Mouse (Mus musculus) stomach, embryonic 16.5 days (tissue): Measurements from ENCODE around the gene Rnf220. TPM values are rescaled to one million over a fixed set of nuclear protein-coding genes. Genes with fewer than 3 reads are reported as not detected.

Experiments
- ATAC-seq: fragments of 200-750 bp; cut with Nextera tagmentation; 2 replicates; pipeline ENCODE4 v1.8.0; 2017; ENCODE audit warnings: moderate number of reproducible peaks, moderate TSS enrichment; ENCODE audit not compliant: insufficient read depth, low FRiP score
- H3K27ac ChIP-seq: fragments of 300-500 bp; sonication (generic); 2 replicates; pipeline ENCODE4 v1.5.1; 2014; ENCODE audit warnings: low read length
- H3K27me3 ChIP-seq: fragments of 300-500 bp; sonication (generic); 2 replicates; pipeline ENCODE4 v1.6.1; 2014; ENCODE audit warnings: low read length, control low read depth, mixed read lengths; ENCODE audit not compliant: control insufficient read depth, insufficient read depth
- H3K36me3 ChIP-seq: fragments of 300-500 bp; sonication (generic); 2 replicates; pipeline ENCODE4 v1.6.1; 2014; ENCODE audit warnings: low read length; ENCODE audit not compliant: control insufficient read depth, insufficient read depth
- H3K4me1 ChIP-seq: fragments of 300-500 bp; sonication (generic); 2 replicates; pipeline ENCODE4 v1.6.1; 2014; ENCODE audit warnings: low read length, control low read depth, mixed read lengths; ENCODE audit not compliant: control insufficient read depth, insufficient read depth
- H3K4me2 ChIP-seq: fragments of 300-500 bp; sonication (generic); 2 replicates; pipeline ENCODE4 v1.6.1; 2014; ENCODE audit warnings: low read depth, low read length, mixed read lengths
- H3K4me3 ChIP-seq: fragments of 300-500 bp; sonication (generic); replicated peaks from 2 replicates; pipeline ENCODE4 v1.5.1; 2014; ENCODE audit warnings: mild to moderate bottlenecking, low read length
- H3K9ac ChIP-seq: fragments of 300-500 bp; sonication (generic); 2 replicates; pipeline ENCODE4 v1.6.1; 2014; ENCODE audit warnings: low read length
- H3K9me3 ChIP-seq: fragments of 300-500 bp; sonication (generic); replicated peaks from 2 replicates; pipeline ENCODE4 v1.6.1; 2016; ENCODE audit warnings: low read length, control low read depth; ENCODE audit not compliant: control insufficient read depth
- WGBS: fragments of 180-500 bp; shearing (Covaris S2); extraction: QIAGEN DNeasy Blood & Tissue Kit; methylation state at CpG from one replicate; pipeline ENCODE4 v1.1.7; 2014; 5-methylcytosine and 5-hydroxymethylcytosine counted together
- polyA plus RNA-seq: library from polyadenylated mRNA; unstranded; fragments of >200 nt; fragmentation: Nextera tagmentation; extraction: Ambion mirVana; gene quantifications from 2 replicates; pipeline ENCODE4 v1.2.1, GENCODE M21; 2015

The Rnf220 gene
- polyA plus RNA-seq, 1 experiment from 2014 or later: 46.5 TPM

GRCm38 (mm10) chr4:117235822-117236221, 261.0 kb downstream of the Rnf220 start:
- Histone ChIP-seq H3K9ac (no peak overlapping the region), H3K4me1 (peaks cover 4% of the 10 kb centered on the region; the same call in 1 of the 2 replicates), H3K9me3 (no peaks in the 10 kb centered on the region), H3K4me3 (no peak overlapping the region), H3K4me2 (no peak overlapping the region), H3K27ac (no peak overlapping the region), H3K36me3 (no peaks in the 10 kb centered on the region), H3K27me3 (no peaks in the 10 kb centered on the region)
- WGBS: 36% methylated on average over 4 of the region's 4 CpGs
- ATAC-seq: no peak

- ATAC-seq: no peak
- WGBS: 63% methylated on average over 7 of the region's 7 CpGs
Observed at GRCm38 (mm10) chr4:117234166-117234741, 262.6 kb downstream of the Rnf220 start.

GRCm38 (mm10) chr4:117231208-117231607, 265.6 kb downstream of the Rnf220 start:
- no peak overlapping the region for H3K27ac ChIP-seq
- ATAC-seq: no peak
- H3K9me3 ChIP-seq: no peaks in the 10 kb centered on the region
- no peaks in the 10 kb centered on the region for H3K36me3 ChIP-seq
- no peak overlapping the region for H3K4me2 ChIP-seq
- H3K9ac ChIP-seq: no peak overlapping the region
- H3K27me3 ChIP-seq: no peaks in the 10 kb centered on the region
- 79% methylated on average over 2 of the region's 2 CpGs for WGBS
- H3K4me1 ChIP-seq: no peaks in the 10 kb centered on the region
- H3K4me3 ChIP-seq: no peak overlapping the region

More at GRCm38 (mm10) chr4:117234166-117234741, 262.6 kb downstream of the Rnf220 start:
- H3K9ac ChIP-seq: no peak overlapping the region
- H3K4me2 ChIP-seq: no peak overlapping the region
- no peak overlapping the region for H3K4me3 ChIP-seq
- 0 out of 2 replicates have a peak, but pooled peaks cover under 1% of the 10 kb centered on the region for H3K4me1 ChIP-seq
- H3K27me3 ChIP-seq: no peaks in the 10 kb centered on the region
- H3K9me3 ChIP-seq: no peaks in the 10 kb centered on the region
- H3K27ac ChIP-seq: no peak overlapping the region
- H3K36me3 ChIP-seq: no peaks in the 10 kb centered on the region

GRCm38 (mm10) chr4:117230331-117230730, 266.5 kb downstream of the Rnf220 start:
- whole genome bisulfite sequencing: 55% methylated on average over 10 of the region's 10 CpGs
- H3K4me2 ChIP-seq: no peak overlapping the region
- no peaks in the 10 kb centered on the region for H3K36me3 ChIP-seq

GRCm38 (mm10) chr4:117229590-117229989, 267.3 kb downstream of the Rnf220 start:
- Histone ChIP-seq H3K4me2 (no peak overlapping the region), H3K36me3 (no peaks in the 10 kb centered on the region), H3K4me3 (no peak overlapping the region), H3K4me1 (no peaks in the 10 kb centered on the region), H3K9me3 (no peaks in the 10 kb centered on the region), H3K9ac (no peak overlapping the region), H3K27me3 (no peaks in the 10 kb centered on the region), H3K27ac (no peak overlapping the region)
- no peak for ATAC-seq
- WGBS: 46% methylated on average over 15 of the region's 15 CpGs

More at GRCm38 (mm10) chr4:117230331-117230730, 266.5 kb downstream of the Rnf220 start:
- Histone ChIP-seq H3K9ac (no peak overlapping the region), H3K27me3 (no peaks in the 10 kb centered on the region), H3K27ac (no peak overlapping the region), H3K4me1 (no peaks in the 10 kb centered on the region), H3K9me3 (no peaks in the 10 kb centered on the region), H3K4me3 (no peak overlapping the region)
- no peak for ATAC-seq

- H3K4me3 ChIP-seq: no peak overlapping the region
- H3K9ac ChIP-seq: no peak overlapping the region
- no peak for ATAC-seq
- no peaks in the 10 kb centered on the region for H3K36me3 ChIP-seq
- no peak overlapping the region for H3K27ac ChIP-seq
- no peaks in the 10 kb centered on the region for H3K27me3 ChIP-seq
- H3K4me2 ChIP-seq: no peak overlapping the region
- no peaks in the 10 kb centered on the region for H3K9me3 ChIP-seq
- H3K4me1 ChIP-seq: no peaks in the 10 kb centered on the region
Observed at GRCm38 (mm10) chr4:117225250-117225649, 271.6 kb downstream of the Rnf220 start.

- no peak overlapping the region for H3K9ac ChIP-seq
- WGBS: 64% methylated on average over 8 of the region's 8 CpGs
- H3K4me2 ChIP-seq: no peak overlapping the region
- no peaks in the 10 kb centered on the region for H3K9me3 ChIP-seq
- H3K4me3 ChIP-seq: no peak overlapping the region
- no peak overlapping the region for H3K27ac ChIP-seq
- no peaks in the 10 kb centered on the region for H3K36me3 ChIP-seq
- H3K4me1 ChIP-seq: no peaks in the 10 kb centered on the region
- ATAC-seq: no peak
- no peaks in the 10 kb centered on the region for H3K27me3 ChIP-seq
Observed at GRCm38 (mm10) chr4:117224122-117224521, 272.7 kb downstream of the Rnf220 start.

- Histone ChIP-seq H3K36me3 (no peaks in the 10 kb centered on the region), H3K4me1 (peaks cover 4% of the 10 kb centered on the region; the same call in 1 of the 2 replicates), H3K9ac (no peak overlapping the region), H3K27me3 (no peaks in the 10 kb centered on the region), H3K27ac (no peak overlapping the region), H3K4me2 (no peak overlapping the region), H3K4me3 (no peak overlapping the region), H3K9me3 (no peaks in the 10 kb centered on the region)
- ATAC-seq: no peak
- 36% methylated on average over 5 of the region's 5 CpGs for WGBS
Observed at GRCm38 (mm10) chr4:117223001-117223400, 273.9 kb downstream of the Rnf220 start.

GRCm38 (mm10) chr4:117221836-117222235, 275.0 kb downstream of the Rnf220 start:
- peaks cover 4% of the 10 kb centered on the region; the same call in 1 of the 2 replicates for H3K4me1 ChIP-seq
- H3K4me3 ChIP-seq: no peak overlapping the region
- H3K27me3 ChIP-seq: no peaks in the 10 kb centered on the region
- H3K4me2 ChIP-seq: no peak overlapping the region
- no peak for ATAC-seq
- WGBS: 84% methylated on average over 9 of the region's 9 CpGs
- H3K9ac ChIP-seq: no peak overlapping the region
- no peak overlapping the region for H3K27ac ChIP-seq
- no peaks in the 10 kb centered on the region for H3K36me3 ChIP-seq
- no peaks in the 10 kb centered on the region for H3K9me3 ChIP-seq
